Mouse (Mus musculus) neural tube, embryonic 11.5 days (tissue): Measurements from ENCODE around the gene Taco1. TPM values are rescaled to one million over a fixed set of nuclear protein-coding genes. Genes with fewer than 3 reads are reported as not detected.

Source experiments
- ATAC-seq: fragments of 200-750 bp; cut with Nextera tagmentation; 2 replicates; pipeline ENCODE4 v1.8.0; 2017; ENCODE audit warnings: moderate number of reproducible peaks, mild to moderate bottlenecking, moderate TSS enrichment, moderate library complexity; ENCODE audit not compliant: insufficient read depth, low FRiP score, low TSS enrichment
- DNase-seq: peaks from one replicate; pipeline ENCODE4 v3.0.0-alpha.2; 2015; ENCODE audit warnings: low spot score
- H3K27ac ChIP-seq: fragments of 300-500 bp; sonication (generic); 2 replicates; pipeline ENCODE4 v1.5.1; 2014; ENCODE audit warnings: low read depth, mild to moderate bottlenecking, low read length
- H3K27me3 ChIP-seq: fragments of 300-500 bp; sonication (generic); 2 replicates; pipeline ENCODE4 v1.6.1; 2014; ENCODE audit warnings: mild to moderate bottlenecking, low read length, mixed read lengths; ENCODE audit not compliant: control insufficient read depth, insufficient read depth
- H3K36me3 ChIP-seq: fragments of 300-500 bp; sonication (generic); 2 replicates; pipeline ENCODE4 v1.6.1; 2014; ENCODE audit warnings: mild to moderate bottlenecking, low read length, moderate library complexity, mixed read lengths; ENCODE audit not compliant: control insufficient read depth, insufficient read depth
- H3K4me1 ChIP-seq: fragments of 300-500 bp; sonication (generic); 2 replicates; pipeline ENCODE4 v1.6.1; 2014; ENCODE audit warnings: low read length, mixed read lengths; ENCODE audit not compliant: control insufficient read depth, insufficient read depth
- H3K4me2 ChIP-seq: fragments of 300-500 bp; sonication (generic); 2 replicates; pipeline ENCODE4 v1.6.1; 2014; ENCODE audit warnings: low read depth, mild to moderate bottlenecking, moderate library complexity
- H3K4me3 ChIP-seq: fragments of 300-500 bp; sonication (generic); 2 replicates; pipeline ENCODE4 v1.5.1; 2014; ENCODE audit warnings: low read depth, low read length
- H3K9ac ChIP-seq: fragments of 300-500 bp; sonication (generic); 2 replicates; pipeline ENCODE4 v1.6.1; 2014; ENCODE audit warnings: mild to moderate bottlenecking, low read length
- H3K9me3 ChIP-seq: fragments of 300-500 bp; sonication (generic); 2 replicates; pipeline ENCODE4 v1.6.1; 2016; ENCODE audit warnings: low read length; ENCODE audit not compliant: control insufficient read depth
- WGBS: fragments of 180-500 bp; shearing (Covaris S2); extraction: QIAGEN DNeasy Blood & Tissue Kit; methylation state at CpG from one replicate; pipeline ENCODE4 v1.1.7; 2014; 5-methylcytosine and 5-hydroxymethylcytosine counted together
- polyA plus RNA-seq: library from polyadenylated mRNA; unstranded; fragments of >200 nt; fragmentation: Nextera tagmentation; extraction: Ambion mirVana; gene quantifications from 2 replicates; pipeline ENCODE4 v1.2.1, GENCODE M21; 2014

Taco1 gene
- polyA plus RNA-seq, 1 experiment from 2014 or later = 7.9 TPM

DNA sequence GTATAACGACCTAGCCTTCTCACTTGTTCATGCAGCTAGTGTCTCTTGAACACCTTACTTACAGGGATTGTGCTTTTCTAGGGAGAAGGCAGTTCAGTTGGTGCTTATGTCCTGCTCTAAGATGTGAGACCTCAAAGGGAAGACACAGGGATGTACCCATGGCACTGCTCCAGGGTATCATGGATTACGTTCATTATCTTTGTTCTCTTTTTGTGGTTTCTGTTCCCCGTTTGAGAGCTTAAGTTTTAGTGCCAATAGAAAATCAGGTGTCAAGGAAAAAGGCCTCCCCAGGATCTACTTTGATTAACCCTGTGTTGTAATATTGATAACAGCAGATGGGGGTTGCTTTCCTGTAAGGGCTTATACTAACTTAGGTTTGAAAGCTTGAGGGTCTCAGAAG lies 7.9 kb downstream of the Taco1 start:
- WGBS = 87% methylated on average over 3 of the region's 3 CpGs
- no peak for DNase-seq

DNA sequence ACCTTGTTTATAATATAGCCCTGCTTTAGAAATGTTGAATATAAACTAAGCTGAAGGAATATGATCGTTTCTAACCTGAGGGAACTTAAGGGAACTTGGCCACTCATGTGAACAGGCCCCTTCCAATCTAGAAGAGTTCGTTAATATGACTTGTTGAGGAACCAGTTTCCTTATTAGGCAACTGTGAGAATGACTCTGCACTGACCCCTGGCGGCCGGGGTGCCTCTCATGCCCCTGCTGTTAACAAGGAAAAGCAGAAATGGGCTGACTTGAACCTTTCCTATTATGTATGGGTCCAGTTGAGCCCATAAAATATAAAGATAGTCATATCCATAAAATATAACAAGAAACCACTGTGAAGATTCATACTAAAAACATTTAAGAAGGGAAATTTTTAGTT lies 10.5 kb downstream of the Taco1 start:
- H3K36me3 ChIP-seq = peaks cover 2% of the 10 kb centered on the region; the same call in 1 of the 2 replicates
- H3K4me1 ChIP-seq = no peaks in the 10 kb centered on the region
- no peaks in the 10 kb centered on the region for H3K27me3 ChIP-seq
- no peak overlapping the region for H3K4me2 ChIP-seq
- 8% methylated on average over 4 of the region's 4 CpGs for WGBS
- H3K4me3 ChIP-seq = no peak overlapping the region
- ATAC-seq (no peak), DNase-seq (peak; percentile 76)
- no peak overlapping the region for H3K9ac ChIP-seq
- H3K27ac ChIP-seq = no peak overlapping the region
- no peaks in the 10 kb centered on the region for H3K9me3 ChIP-seq

More for the DNA sequence above, 7.9 kb downstream of the Taco1 start:
- Histone ChIP-seq H3K4me1 (no peaks in the 10 kb centered on the region), H3K27me3 (no peaks in the 10 kb centered on the region), H3K4me2 (no peak overlapping the region), H3K9ac (no peak overlapping the region), H3K27ac (no peak overlapping the region), H3K36me3 (peaks cover 2% of the 10 kb centered on the region; the same call in 1 of the 2 replicates), H3K4me3 (no peak overlapping the region), H3K9me3 (no peaks in the 10 kb centered on the region)
- ATAC-seq = no peak

DNA sequence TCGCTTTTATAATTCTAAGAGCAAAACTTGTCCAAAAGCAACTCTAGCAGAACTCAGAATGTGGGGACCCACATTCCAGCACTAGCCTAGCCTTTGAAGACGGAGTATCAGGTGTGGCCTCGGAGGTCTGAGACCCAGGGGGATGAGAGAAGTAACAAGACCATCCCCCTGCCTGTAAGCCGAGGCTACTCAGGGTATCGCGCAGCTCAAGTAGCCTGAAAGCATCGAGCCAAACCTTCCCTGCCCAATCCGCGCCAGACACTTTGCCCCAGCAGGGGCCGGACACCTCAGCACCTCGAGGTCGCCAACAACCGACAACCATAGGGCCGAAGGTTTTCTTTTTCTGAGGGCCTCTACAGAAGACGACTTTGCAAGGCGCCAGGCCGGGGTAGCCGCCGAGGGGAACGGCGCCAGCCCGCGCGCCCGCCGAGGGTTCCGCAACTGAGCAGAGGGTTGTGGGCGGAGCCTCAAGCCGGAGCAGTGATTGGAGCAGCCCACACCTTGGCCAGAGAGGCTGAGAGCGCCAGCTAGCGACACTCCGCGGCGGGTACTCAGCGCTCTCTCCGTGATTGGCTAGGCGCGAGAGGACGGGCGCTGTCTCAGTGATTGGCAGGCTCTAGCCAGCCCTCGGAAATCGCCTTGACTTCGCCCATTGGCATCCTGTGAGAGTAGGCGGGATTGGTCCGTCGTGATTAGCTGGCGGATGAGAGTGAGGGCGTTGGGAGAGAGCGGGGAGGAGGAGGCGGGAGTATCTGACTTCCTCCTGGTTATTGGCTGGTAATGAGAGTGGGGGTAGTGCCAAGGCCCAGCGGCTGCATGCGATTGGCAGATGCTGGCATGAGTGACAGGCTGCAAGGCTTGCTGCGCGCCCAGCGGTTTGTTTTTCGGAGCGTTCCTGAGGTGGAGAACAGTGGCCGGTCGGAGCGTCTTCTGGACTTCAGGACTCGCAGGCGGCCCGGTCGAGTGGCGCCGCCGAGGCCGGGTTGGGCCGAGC lies 18.1 kb downstream of the Taco1 start, which contains the start of gene Map3k3:
Map3k3 (plus strand) TSS at position 906 of the 994 bp plus-strand sequence.
- ATAC-seq = peak; percentile 99
- peak within 1 kb of the TSS; percentile 96 for H3K4me3 ChIP-seq
- H3K9me3 ChIP-seq = no peaks in the 10 kb centered on the region
- H3K36me3 ChIP-seq = no peaks in the 10 kb centered on the region
- H3K27me3 ChIP-seq = no peaks in the 10 kb centered on the region
- peaks cover 4% of the 10 kb centered on the region; the same call in 1 of the 2 replicates for H3K4me1 ChIP-seq
- peak; percentile 98 for DNase-seq
- peak within 1 kb of the TSS; percentile 87 for H3K9ac ChIP-seq
- peak within 1 kb of the TSS; percentile 70 for H3K4me2 ChIP-seq
- under 1% methylated on average over 69 of the region's 69 CpGs for WGBS
- peak within 1 kb of the TSS; percentile 97 for H3K27ac ChIP-seq

DNA sequence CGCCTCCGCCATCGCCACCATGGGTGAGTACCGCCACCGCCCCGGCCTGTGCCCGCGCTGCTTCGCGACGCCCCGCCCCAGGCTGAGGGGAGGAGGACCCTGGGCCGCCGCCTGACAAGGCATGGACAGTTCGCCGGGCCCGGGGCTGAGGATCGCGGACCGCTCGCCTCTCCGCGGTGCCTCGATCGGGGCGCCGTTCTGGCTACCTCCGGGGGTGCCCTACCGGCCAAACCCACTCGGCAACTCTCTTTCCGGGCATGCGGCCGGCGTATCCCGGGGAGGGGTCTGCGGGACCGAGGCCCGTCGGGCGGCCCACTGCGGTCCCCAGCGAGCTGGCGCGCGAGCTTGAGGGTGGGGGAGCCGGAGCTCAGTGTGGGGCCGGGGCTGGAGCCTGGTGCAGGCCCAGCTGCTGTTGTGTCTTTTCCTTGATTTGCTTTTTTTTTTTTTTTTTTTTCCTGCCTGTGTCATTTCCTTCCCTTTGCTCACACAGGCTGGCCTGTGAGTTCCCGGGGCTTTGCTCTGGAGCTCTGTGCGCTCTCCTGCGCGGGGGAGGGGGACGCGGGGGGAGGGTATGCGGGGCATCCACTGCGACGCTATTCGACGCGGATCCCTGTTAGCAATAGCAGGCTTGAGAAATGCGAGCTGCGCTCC lies 19.2 kb downstream of the Taco1 start:
- no peaks in the 10 kb centered on the region for H3K27me3 ChIP-seq
- H3K4me1 ChIP-seq = peaks cover 4% of the 10 kb centered on the region; the same call in 1 of the 2 replicates
- DNase-seq (peak; percentile 79), ATAC-seq (peak; percentile 62)
- H3K9ac ChIP-seq = peak overlapping the region; percentile 87
- WGBS = under 1% methylated on average over 55 of the region's 61 CpGs
- no peaks in the 10 kb centered on the region for H3K9me3 ChIP-seq
- peak overlapping the region; percentile 52 for H3K4me2 ChIP-seq
- H3K36me3 ChIP-seq = no peaks in the 10 kb centered on the region
- peak overlapping the region; percentile 97 for H3K27ac ChIP-seq
- peak overlapping the region; percentile 96 for H3K4me3 ChIP-seq

DNA sequence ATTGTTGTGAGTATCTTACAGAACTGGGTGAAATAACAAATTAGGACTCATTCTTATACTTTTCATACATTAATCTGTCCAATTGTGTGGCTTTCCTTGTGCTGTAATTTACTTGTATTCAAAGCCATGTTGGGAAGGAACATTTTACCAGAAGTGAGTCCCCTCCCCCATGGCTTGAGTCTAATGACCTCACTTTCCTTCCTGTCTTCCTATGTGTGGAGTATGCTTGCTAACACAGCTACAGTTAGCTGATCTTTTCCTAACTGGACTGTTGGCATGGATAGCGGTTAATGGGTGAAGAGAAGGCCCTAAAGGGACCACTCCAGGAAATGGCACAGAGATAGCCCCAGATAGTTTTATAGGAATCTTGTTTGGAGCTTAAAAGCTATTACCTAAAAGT lies 32.4 kb downstream of the Taco1 start:
- Histone ChIP-seq H3K9me3 (no peaks in the 10 kb centered on the region), H3K4me1 (no peaks in the 10 kb centered on the region), H3K27me3 (no peaks in the 10 kb centered on the region), H3K9ac (no peak overlapping the region), H3K36me3 (no peaks in the 10 kb centered on the region), H3K4me3 (no peak overlapping the region), H3K4me2 (no peak overlapping the region), H3K27ac (no peak overlapping the region)
- WGBS = 88% methylated on average over 1 of the region's 1 CpGs
- ATAC-seq = no peak
- no peak for DNase-seq

DNA sequence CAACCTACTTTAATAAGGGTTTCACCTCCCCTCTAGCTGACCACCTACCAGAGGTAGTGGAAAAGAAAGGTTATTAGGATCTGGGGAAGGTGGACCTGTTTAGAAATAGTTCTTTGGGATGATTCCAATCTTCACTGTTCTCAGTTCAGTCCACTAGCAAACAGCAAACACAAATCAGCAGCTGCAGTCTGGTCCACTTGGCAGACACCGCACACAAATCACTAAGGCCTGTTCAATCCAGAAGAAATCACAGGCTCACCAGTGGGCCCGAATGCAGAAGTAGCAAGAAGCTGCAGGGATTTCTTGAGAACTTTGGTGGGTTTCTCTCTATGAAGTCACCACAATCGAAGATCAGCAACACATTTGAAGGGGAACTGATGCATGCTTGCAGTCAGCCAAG lies 37.0 kb downstream of the Taco1 start:
- WGBS = 87% methylated on average over 3 of the region's 3 CpGs
- Histone ChIP-seq H3K9ac (no peak overlapping the region), H3K9me3 (no peaks in the 10 kb centered on the region), H3K4me2 (no peak overlapping the region), H3K27me3 (no peaks in the 10 kb centered on the region), H3K4me1 (no peaks in the 10 kb centered on the region), H3K27ac (no peak overlapping the region), H3K4me3 (no peak overlapping the region), H3K36me3 (no peaks in the 10 kb centered on the region)
- DNase-seq (no peak), ATAC-seq (no peak)

DNA sequence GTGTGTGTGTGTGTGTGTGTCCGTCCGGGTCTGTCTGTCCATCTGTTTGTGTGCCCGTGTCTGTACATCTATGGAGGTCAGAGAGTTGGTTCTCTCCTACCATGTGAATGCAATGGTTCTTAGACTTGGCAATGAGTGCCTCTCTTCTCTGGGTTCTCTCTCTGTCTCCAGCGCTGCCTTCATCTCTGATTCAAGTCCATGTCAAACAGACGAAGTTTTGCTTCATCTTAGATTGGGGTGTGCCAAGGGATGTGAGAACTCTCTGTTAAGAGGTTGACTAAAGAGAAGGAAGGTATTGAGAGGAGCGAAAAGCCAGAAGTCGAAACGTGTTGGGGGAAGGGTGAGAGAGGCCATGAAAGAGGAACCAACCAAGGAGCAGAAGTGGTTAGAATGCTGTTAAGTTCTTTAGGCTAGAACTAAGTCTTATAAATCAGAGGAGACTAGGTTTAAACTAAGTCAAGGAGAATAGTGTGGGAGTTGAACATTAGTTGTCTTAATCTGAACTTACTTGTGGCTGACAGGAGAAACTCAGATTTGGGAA lies 40.3 kb downstream of the Taco1 start:
- no peak overlapping the region for H3K27ac ChIP-seq
- H3K4me3 ChIP-seq = no peak overlapping the region
- WGBS = 87% methylated on average over 8 of the region's 8 CpGs
- H3K9ac ChIP-seq = no peak overlapping the region
- no peak overlapping the region for H3K4me2 ChIP-seq
- no peaks in the 10 kb centered on the region for H3K36me3 ChIP-seq
- no peaks in the 10 kb centered on the region for H3K4me1 ChIP-seq
- ATAC-seq = no peak
- no peaks in the 10 kb centered on the region for H3K27me3 ChIP-seq
- DNase-seq = no peak
- no peaks in the 10 kb centered on the region for H3K9me3 ChIP-seq

DNA sequence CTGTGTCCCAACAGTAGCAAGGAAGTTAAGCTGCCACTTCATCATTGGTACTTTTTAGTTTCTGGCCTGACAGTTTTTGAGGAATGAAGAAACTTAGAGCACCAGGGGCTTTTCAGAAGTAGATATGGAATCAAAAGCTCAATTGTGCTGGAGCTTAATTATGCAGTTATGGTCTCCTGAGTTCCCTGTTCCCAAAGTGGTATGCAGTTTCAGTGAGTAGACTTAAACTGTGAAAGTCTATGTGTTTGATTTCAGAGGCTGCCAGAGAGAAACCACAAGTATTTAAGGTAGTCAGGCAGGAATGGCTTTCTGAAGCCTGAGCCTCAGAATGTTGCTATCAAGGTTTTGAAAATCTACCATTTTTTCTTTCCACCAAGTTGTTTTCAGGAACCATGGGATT lies 45.8 kb downstream of the Taco1 start:
- H3K4me2 ChIP-seq = no peak overlapping the region
- H3K4me1 ChIP-seq = no peaks in the 10 kb centered on the region
- no peaks in the 10 kb centered on the region for H3K36me3 ChIP-seq
- no peak overlapping the region for H3K27ac ChIP-seq
- H3K9me3 ChIP-seq = no peaks in the 10 kb centered on the region
- no peaks in the 10 kb centered on the region for H3K27me3 ChIP-seq
- no peak for DNase-seq
- no peak for ATAC-seq
- no peak overlapping the region for H3K9ac ChIP-seq
- H3K4me3 ChIP-seq = no peak overlapping the region
